Mouse (Mus musculus) lung, postnatal 0 days (tissue): ENCODE results near the gene BC048671.

Experiments
- CTCF ChIP-seq: IDR thresholded peaks from 2 replicates; pipeline ENCODE4 v1.5.1; 2016; ENCODE audit warnings: antibody characterized with exemption, mild to moderate bottlenecking
- EP300 ChIP-seq: IDR thresholded peaks from 2 replicates; pipeline ENCODE4 v1.6.1; 2016; ENCODE audit warnings: antibody characterized with exemption, mild to moderate bottlenecking, control low read depth

GRCm38 (mm10) chr6:90329953-90330352 is 28.9 kb downstream of the BC048671 start:
- TF ChIP-seq EP300 (no peak), CTCF (peak; percentile 28)
